ENCODE assay signal across 12 mouse cellular contexts in genomic region chr3:126660575-126660974, GRCm38 (mm10).
DNase-seq lines count a peak whose midpoint lies in the region; ATAC-seq lines count a peak whose summit lies in the region.
"Had no signal": no experiment of that assay in that cellular context is flagged by ENCODE, and none has a peak within 500 bp of the region (broad histone marks: within the 10 kb centered on the region; RNA-seq: fewer than 3 reads in every experiment).

No protein-coding gene starts in this region.

- no peaks in the 10 kb centered on the region for H3K27me3 ChIP-seq in heart, embryonic 10.5 days (ENCODE audit: insufficient read depth, poor library complexity, severe bottlenecking)
- no peaks in the 10 kb centered on the region for H3K27me3 ChIP-seq in intestine, embryonic 16.5 days (replicated peaks; ENCODE audit: control insufficient read depth, insufficient read depth, low read length)
- no peaks in the 10 kb centered on the region for H3K27me3 ChIP-seq in stomach, embryonic 16.5 days (ENCODE audit: control insufficient read depth, insufficient read depth, low read length)
- H3K27me3 ChIP-seq: limb, embryonic 12.5 days had no signal

- H3K9ac ChIP-seq in intestine, embryonic 16.5 days (ENCODE audit: low read depth, low read length), result no peak overlapping the region
- H3K9ac ChIP-seq in stomach, embryonic 16.5 days (ENCODE audit: low read length), result no peak overlapping the region
- H3K9ac ChIP-seq: hindbrain, embryonic 14.5 days; limb, embryonic 12.5 days had no signal

- DNase-seq in heart, embryonic 10.5 days (ENCODE audit: low spot score), result no peak
- DNase-seq in heart, postnatal 25 days (ENCODE audit: low spot score), result no peak
- peak; percentile 15 to 39 for DNase-seq in CD8-positive naive resting alpha-beta T cell, adult 2 months (ENCODE audit: low read depth in 2 of 2, low spot score in 2 of 2)
- no peak for DNase-seq in liver
- no peak for DNase-seq in ovary, postnatal 14 days (ENCODE audit: low spot score)
- DNase-seq: adrenal gland, postnatal 10 days had no signal

- peaks cover 62% of the 10 kb centered on the region for H3K4me1 ChIP-seq in heart, embryonic 10.5 days
- H3K4me1 ChIP-seq in intestine, embryonic 16.5 days (ENCODE audit: control insufficient read depth, insufficient read depth, low read length), result peaks cover 11% of the 10 kb centered on the region
- H3K4me1 ChIP-seq in stomach, embryonic 16.5 days (ENCODE audit: control insufficient read depth, insufficient read depth, low read length), result no peaks in the 10 kb centered on the region; the same call in 1 of the 2 replicates

- intact Hi-C loops in heart, postnatal 25 days (cut with DNase I), result no loop called here

- no peaks in the 10 kb centered on the region for H3K36me3 ChIP-seq in heart, embryonic 10.5 days
- H3K36me3 ChIP-seq in intestine, embryonic 16.5 days (ENCODE audit: control insufficient read depth, insufficient read depth, low read length), result no peaks in the 10 kb centered on the region
- no peaks in the 10 kb centered on the region for H3K36me3 ChIP-seq in stomach, embryonic 16.5 days (ENCODE audit: control insufficient read depth, insufficient read depth, low read length)
- H3K36me3 ChIP-seq: limb, embryonic 12.5 days had no signal

- peak overlapping the region; percentile 84 for H3K27ac ChIP-seq in heart, embryonic 10.5 days
- 0 out of 2 replicates have a peak overlapping the region, but pooled peaks have one; percentile 14 for H3K27ac ChIP-seq in intestine, embryonic 16.5 days (ENCODE audit: low read length)
- H3K27ac ChIP-seq in stomach, embryonic 16.5 days (ENCODE audit: low read length), result peak overlapping the region; percentile 74
- H3K27ac ChIP-seq: hindbrain, embryonic 14.5 days; limb, embryonic 12.5 days had no signal

- WGBS in heart, embryonic 10.5 days, result 42% methylated on average over 2 of the region's 2 CpGs
- WGBS in intestine, embryonic 16.5 days, result 81% methylated on average over 2 of the region's 2 CpGs
- 73% methylated on average over 2 of the region's 2 CpGs for WGBS in stomach, embryonic 16.5 days

- no peak overlapping the region for H3K4me3 ChIP-seq in heart, embryonic 10.5 days
- no peak overlapping the region for H3K4me3 ChIP-seq in intestine, embryonic 16.5 days (ENCODE audit: low read length)
- H3K4me3 ChIP-seq in stomach, embryonic 16.5 days (replicated peaks; ENCODE audit: low read length), result no peak overlapping the region
- H3K4me3 ChIP-seq: limb, embryonic 12.5 days had no signal

- ATAC-seq in intestine, embryonic 16.5 days, result 0 out of 2 replicates have a peak, but pooled peaks have one; percentile 27
- ATAC-seq in stomach, embryonic 16.5 days (ENCODE audit: insufficient read depth, low FRiP score), result peak; percentile 26; the same call in 1 of the 2 replicates
- no peak for ATAC-seq in monocyte, adult 5-6 weeks (replicated peaks; ENCODE audit: insufficient number of reproducible peaks, low FRiP score, low TSS enrichment, poor library complexity, severe bottlenecking)
- ATAC-seq: forebrain, embryonic 14.5 days had no signal

- no peak overlapping the region for H3K4me2 ChIP-seq in intestine, embryonic 16.5 days (ENCODE audit: low read depth, low read length)
- no peak overlapping the region for H3K4me2 ChIP-seq in stomach, embryonic 16.5 days (ENCODE audit: low read depth, low read length)
- H3K4me2 ChIP-seq: hindbrain, embryonic 14.5 days; limb, embryonic 12.5 days had no signal

- no peaks in the 10 kb centered on the region for H3K9me3 ChIP-seq in heart, embryonic 10.5 days
- H3K9me3 ChIP-seq in intestine, embryonic 16.5 days (ENCODE audit: control insufficient read depth, low read length), result no peaks in the 10 kb centered on the region
- H3K9me3 ChIP-seq in stomach, embryonic 16.5 days (replicated peaks; ENCODE audit: control insufficient read depth, low read length), result no peaks in the 10 kb centered on the region
- H3K9me3 ChIP-seq: limb, embryonic 12.5 days had no signal

Comparison
In these comparisons a context has a peak if more than half of its experiments do, and no peak if none do; other contexts are left out.
1. DNase-seq: peak in CD8-positive naive resting alpha-beta T cell, adult 2 months (2 of 2); none in heart, embryonic 10.5 days (single experiment), heart, postnatal 25 days (single experiment), liver (single experiment) and ovary, postnatal 14 days (single experiment).
2. H3K27ac ChIP-seq: peak in every context shown above with its lines; median percentile 84 in heart, embryonic 10.5 days; 74 in stomach, embryonic 16.5 days; 14 in intestine, embryonic 16.5 days.